Mouse (Mus musculus) ES-E14 (cell line): ENCODE measurements around the gene 4930535I16Rik. TPM values are rescaled to one million over a fixed set of nuclear protein-coding genes. Genes with fewer than 3 reads are reported as not detected.

Source experiments
- DNase-seq: peaks from one replicate; pipeline ENCODE4 v3.0.0-alpha.2; 2013; ENCODE audit warnings: low read depth, low spot score
- H3K27ac ChIP-seq: 2 replicates; pipeline ENCODE4 v1.5.1; 2012; ENCODE audit warnings: low read depth, mild to moderate bottlenecking, low read length, moderate library complexity, mixed read lengths; ENCODE audit not compliant: poor library complexity, insufficient read depth, severe bottlenecking
- H3K36me3 ChIP-seq: 2 replicates; pipeline ENCODE4 v1.6.1; 2012; ENCODE audit warnings: mild to moderate bottlenecking, low read length, moderate library complexity, mixed read lengths; ENCODE audit not compliant: control insufficient read depth, poor library complexity, insufficient read depth, severe bottlenecking
- H3K4me1 ChIP-seq, 2 experiments: fragments of 150-350 bp in 1 of 2; sonication (generic) in 1 of 2; 2 replicates each; pipeline ENCODE4 v1.6.1; 2012; ENCODE audit warnings: low read length in 2 of 2, mild to moderate bottlenecking in 1 of 2, mixed read lengths in 1 of 2; ENCODE audit not compliant: control insufficient read depth in 2 of 2, insufficient read depth in 2 of 2, poor library complexity in 1 of 2
- H3K4me3 ChIP-seq, 2 experiments: fragments of 150-350 bp in 1 of 2; sonication (generic) in 1 of 2; 2 replicates each; pipeline ENCODE4 v1.5.1; 2012; ENCODE audit warnings: low read length in 2 of 2, low read depth in 1 of 2, mild to moderate bottlenecking in 1 of 2, mixed read lengths in 1 of 2; ENCODE audit not compliant: insufficient read depth in 1 of 2, poor library complexity in 1 of 2, severe bottlenecking in 1 of 2
- H3K9ac ChIP-seq: 2 replicates; pipeline ENCODE4 v1.6.1; 2012; ENCODE audit warnings: low read depth, mild to moderate bottlenecking, low read length, mixed read lengths; ENCODE audit not compliant: poor library complexity, insufficient read depth, severe bottlenecking
- H3K9me3 ChIP-seq: fragments of 150-350 bp; sonication (generic); 2 replicates; pipeline ENCODE4 v1.6.1; 2012; ENCODE audit warnings: low read depth, mild to moderate bottlenecking, low read length; ENCODE audit not compliant: control insufficient read depth, insufficient read depth
- CHD2 ChIP-seq: IDR thresholded peaks from 2 replicates; pipeline ENCODE4 v1.6.1; 2014; ENCODE audit warnings: mild to moderate bottlenecking, low read depth, low read length, inconsistent platforms
- HCFC1 ChIP-seq: IDR thresholded peaks from 2 replicates; pipeline ENCODE4 v1.6.1; 2012; ENCODE audit warnings: low read length, inconsistent platforms, borderline replicate concordance; ENCODE audit not compliant: insufficient read depth
- MAFK ChIP-seq: IDR thresholded peaks from 2 replicates; pipeline ENCODE4 v1.6.1; 2014; ENCODE audit warnings: mild to moderate bottlenecking, low read depth, low read length, inconsistent platforms; ENCODE audit not compliant: insufficient read depth
- ZC3H11A ChIP-seq: IDR thresholded peaks from 2 replicates; pipeline ENCODE4 v1.6.1; 2012; ENCODE audit warnings: low read depth, mild to moderate bottlenecking, inconsistent platforms, low read length, borderline replicate concordance
- ZNF384 ChIP-seq: IDR thresholded peaks from 2 replicates; pipeline ENCODE4 v1.6.1; 2012; ENCODE audit warnings: low read depth, low read length, inconsistent platforms
- in situ Hi-C, 2 experiments: fragments of 600-800 bp; cut with MboI; formaldehyde crosslinking; loops; one replicate each; pipeline ENCODE4 v1.15.1; 2025; ENCODE audit warnings: low sequenced_read_pairs in 2 of 2, inconsistent platforms in 1 of 2; ENCODE audit not compliant: unreplicated experiment in 2 of 2
- total RNA-seq: library from RNA; depleted of rRNA; stranded (reverse); fragments of 300-350 nt; gene quantifications from 2 replicates; pipeline ENCODE4 v1.2.3, GENCODE M21; 2012

Gene 4930535I16Rik
- total RNA-seq, 1 experiment = 1.8 TPM

DNA sequence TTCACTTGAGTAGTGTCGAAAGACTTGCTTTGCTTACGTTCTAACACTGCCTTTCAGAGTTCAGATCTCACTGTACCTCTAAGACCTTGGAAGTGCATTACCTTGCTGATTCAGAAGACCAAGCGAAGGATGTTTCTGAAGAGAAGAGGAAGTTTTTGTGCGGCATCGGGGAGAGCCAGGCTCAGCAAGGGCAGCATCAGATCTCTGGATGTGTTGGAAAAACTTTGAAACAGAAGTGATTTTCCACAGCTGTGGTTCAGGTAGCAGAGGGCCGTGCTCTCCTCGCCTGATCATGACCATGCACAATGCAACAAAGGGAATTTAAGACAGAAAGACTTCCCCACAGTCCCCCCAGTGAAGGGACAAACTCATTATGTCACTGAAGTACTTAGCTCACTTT is 18.2 kb upstream of the 4930535I16Rik start:
- H3K9ac ChIP-seq = no peak overlapping the region
- no peak overlapping the region for H3K27ac ChIP-seq
- H3K4me1 ChIP-seq = no peaks in the 10 kb centered on the region
- no peak for DNase-seq
- in situ Hi-C loops = loop anchor here in 1 of 2 experiments (25.0 kb wide), 1 partner anchor 751 kb away; the partner anchor contains the start of gene Utp11
- TF ChIP-seq ZNF384 = no peak
- no peak for TF ChIP-seq CHD2
- no peak for TF ChIP-seq ZC3H11A
- TF ChIP-seq HCFC1 = no peak
- no peak for TF ChIP-seq MAFK
- no peak overlapping the region for H3K4me3 ChIP-seq
- peaks cover 27% of the 10 kb centered on the region for H3K36me3 ChIP-seq
- H3K9me3 ChIP-seq = no peaks in the 10 kb centered on the region

DNA sequence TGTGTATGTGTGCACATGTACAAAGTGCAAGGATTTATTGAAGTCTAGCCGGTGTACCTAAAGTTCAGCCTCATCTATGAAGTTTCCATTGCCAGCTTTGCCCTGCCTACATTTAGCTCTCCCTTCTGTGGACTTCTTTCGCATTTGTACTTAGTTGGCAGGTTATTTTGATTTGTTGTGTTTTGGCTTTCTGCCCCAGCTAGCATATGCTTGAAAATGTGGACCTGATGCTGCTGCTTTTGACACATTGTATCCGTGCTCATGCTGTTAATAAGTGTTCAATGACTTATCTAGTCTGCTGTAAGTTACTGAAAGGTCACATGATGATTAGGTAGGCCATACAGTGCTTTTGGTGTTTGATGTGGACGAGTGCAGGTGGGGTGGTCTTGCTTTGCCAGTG is 16.5 kb upstream of the 4930535I16Rik start:
- no peak overlapping the region for H3K9ac ChIP-seq
- H3K4me3 ChIP-seq = no peak overlapping the region
- in situ Hi-C loops = loop anchor here in 1 of 2 experiments (25.0 kb wide), 1 partner anchor 753 kb away; the partner anchor contains the start of gene Utp11
- H3K27ac ChIP-seq = no peak overlapping the region
- TF ChIP-seq MAFK (no peak), HCFC1 (no peak), CHD2 (no peak), ZNF384 (no peak), ZC3H11A (no peak)
- H3K36me3 ChIP-seq = peaks cover 28% of the 10 kb centered on the region
- no peaks in the 10 kb centered on the region for H3K9me3 ChIP-seq
- no peak for DNase-seq
- no peaks in the 10 kb centered on the region for H3K4me1 ChIP-seq

GRCm38 (mm10) chr4:123929994-123930393 is 12.2 kb upstream of the 4930535I16Rik start:
- TF ChIP-seq MAFK (no peak), CHD2 (no peak), ZNF384 (peak; percentile 72)
- H3K9me3 ChIP-seq = no peaks in the 10 kb centered on the region
- no peak overlapping the region for H3K9ac ChIP-seq
- H3K27ac ChIP-seq = no peak overlapping the region
- DNase-seq = no peak
- H3K36me3 ChIP-seq = peaks cover 15% of the 10 kb centered on the region
- no peaks in the 10 kb centered on the region for H3K4me1 ChIP-seq
- in situ Hi-C loops = loop anchor here in 1 of 2 experiments (25.0 kb wide), 1 partner anchor 757 kb away; the partner anchor contains the start of gene Utp11
- no peak overlapping the region for H3K4me3 ChIP-seq

GRCm38 (mm10) chr4:123927961-123928360 is 10.1 kb upstream of the 4930535I16Rik start:
- in situ Hi-C loops = loop anchor here in 1 of 2 experiments (25.0 kb wide), 1 partner anchor 759 kb away; the partner anchor contains the start of gene Utp11
- Histone ChIP-seq H3K9ac (no peak overlapping the region), H3K4me1 (no peaks in the 10 kb centered on the region), H3K27ac (no peak overlapping the region), H3K36me3 (peaks cover 11% of the 10 kb centered on the region), H3K4me3 (no peak overlapping the region), H3K9me3 (no peaks in the 10 kb centered on the region)
- no peak for DNase-seq
- TF ChIP-seq CHD2 (no peak), MAFK (no peak), ZNF384 (no peak)

DNA sequence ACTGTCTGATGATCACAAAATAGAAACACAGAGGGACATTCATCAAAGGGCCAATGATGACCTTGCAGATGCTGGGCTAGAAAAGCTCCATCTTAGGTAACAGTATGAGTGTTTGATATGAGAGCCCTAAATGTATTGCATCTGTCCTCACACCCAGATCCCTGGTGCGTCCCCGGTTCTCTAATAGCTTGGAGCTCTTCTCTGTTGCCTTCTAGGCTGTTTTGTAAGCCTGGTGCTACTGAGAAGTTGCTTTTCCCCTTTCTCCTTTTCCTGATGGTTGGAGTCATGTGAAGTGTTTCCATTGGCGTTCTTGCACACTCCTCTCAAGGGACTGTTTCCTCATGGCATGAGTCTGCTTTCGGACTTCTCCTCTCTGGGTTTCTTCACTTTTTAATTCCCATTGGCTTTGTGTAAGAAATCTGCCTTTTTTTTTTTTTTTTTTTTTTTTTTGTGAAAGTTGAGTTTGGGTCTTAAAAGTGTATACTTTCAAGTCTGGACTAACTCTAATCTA is 3.3 kb upstream of the 4930535I16Rik start:
- Histone ChIP-seq H3K27ac (no peak overlapping the region), H3K4me1 (peaks cover 2% of the 10 kb centered on the region in 2 experiments; a peak in 2 of 4 replicates), H3K4me3 (no peak overlapping the region), H3K9me3 (no peaks in the 10 kb centered on the region), H3K9ac (no peak overlapping the region), H3K36me3 (peaks cover 11% of the 10 kb centered on the region)
- 0 out of 2 replicates have a peak, but pooled peaks have one; percentile 15 for TF ChIP-seq ZNF384
- TF ChIP-seq ZC3H11A = no peak
- in situ Hi-C loops = no loop called here
- DNase-seq = no peak
